Mouse (Mus musculus): Measurements from ENCODE around the gene Stx8.

- TF ChIP-seq CTCF (IDR thresholded peaks at IDR 0.05; ENCODE audit: control insufficient read depth, insufficient read depth, low read length) (no peak), POLR2A (IDR thresholded peaks at IDR 0.05; ENCODE audit: borderline replicate concordance, control insufficient read depth, low read depth, low read length) (no peak)
Measured at GRCm38 (mm10) chr11:67922755-67923125, 43.3 kb upstream of the Stx8 start.

Measured in bone marrow, adult 2 months (tissue).